Mouse (Mus musculus) stomach, embryonic 16.5 days (tissue): ENCODE measurements around the gene Bcat2. TPM values are rescaled to one million over a fixed set of nuclear protein-coding genes. Genes with fewer than 3 reads are reported as not detected.

Experiments used
- ATAC-seq: fragments of 200-750 bp; cut with Nextera tagmentation; 2 replicates; pipeline ENCODE4 v1.8.0; 2017; ENCODE audit warnings: moderate number of reproducible peaks, moderate TSS enrichment; ENCODE audit not compliant: insufficient read depth, low FRiP score
- H3K27ac ChIP-seq: fragments of 300-500 bp; sonication (generic); 2 replicates; pipeline ENCODE4 v1.5.1; 2014; ENCODE audit warnings: low read length
- H3K27me3 ChIP-seq: fragments of 300-500 bp; sonication (generic); 2 replicates; pipeline ENCODE4 v1.6.1; 2014; ENCODE audit warnings: low read length, control low read depth, mixed read lengths; ENCODE audit not compliant: control insufficient read depth, insufficient read depth
- H3K36me3 ChIP-seq: fragments of 300-500 bp; sonication (generic); 2 replicates; pipeline ENCODE4 v1.6.1; 2014; ENCODE audit warnings: low read length; ENCODE audit not compliant: control insufficient read depth, insufficient read depth
- H3K4me1 ChIP-seq: fragments of 300-500 bp; sonication (generic); 2 replicates; pipeline ENCODE4 v1.6.1; 2014; ENCODE audit warnings: low read length, control low read depth, mixed read lengths; ENCODE audit not compliant: control insufficient read depth, insufficient read depth
- H3K4me2 ChIP-seq: fragments of 300-500 bp; sonication (generic); 2 replicates; pipeline ENCODE4 v1.6.1; 2014; ENCODE audit warnings: low read depth, low read length, mixed read lengths
- H3K4me3 ChIP-seq: fragments of 300-500 bp; sonication (generic); replicated peaks from 2 replicates; pipeline ENCODE4 v1.5.1; 2014; ENCODE audit warnings: mild to moderate bottlenecking, low read length
- H3K9ac ChIP-seq: fragments of 300-500 bp; sonication (generic); 2 replicates; pipeline ENCODE4 v1.6.1; 2014; ENCODE audit warnings: low read length
- H3K9me3 ChIP-seq: fragments of 300-500 bp; sonication (generic); replicated peaks from 2 replicates; pipeline ENCODE4 v1.6.1; 2016; ENCODE audit warnings: low read length, control low read depth; ENCODE audit not compliant: control insufficient read depth
- WGBS: fragments of 180-500 bp; shearing (Covaris S2); extraction: QIAGEN DNeasy Blood & Tissue Kit; methylation state at CpG from one replicate; pipeline ENCODE4 v1.1.7; 2014; 5-methylcytosine and 5-hydroxymethylcytosine counted together
- polyA plus RNA-seq: library from polyadenylated mRNA; unstranded; fragments of >200 nt; fragmentation: Nextera tagmentation; extraction: Ambion mirVana; gene quantifications from 2 replicates; pipeline ENCODE4 v1.2.1, GENCODE M21; 2015

Bcat2 gene
- polyA plus RNA-seq, 1 experiment from 2014 or later, result 95.7 TPM

DNA sequence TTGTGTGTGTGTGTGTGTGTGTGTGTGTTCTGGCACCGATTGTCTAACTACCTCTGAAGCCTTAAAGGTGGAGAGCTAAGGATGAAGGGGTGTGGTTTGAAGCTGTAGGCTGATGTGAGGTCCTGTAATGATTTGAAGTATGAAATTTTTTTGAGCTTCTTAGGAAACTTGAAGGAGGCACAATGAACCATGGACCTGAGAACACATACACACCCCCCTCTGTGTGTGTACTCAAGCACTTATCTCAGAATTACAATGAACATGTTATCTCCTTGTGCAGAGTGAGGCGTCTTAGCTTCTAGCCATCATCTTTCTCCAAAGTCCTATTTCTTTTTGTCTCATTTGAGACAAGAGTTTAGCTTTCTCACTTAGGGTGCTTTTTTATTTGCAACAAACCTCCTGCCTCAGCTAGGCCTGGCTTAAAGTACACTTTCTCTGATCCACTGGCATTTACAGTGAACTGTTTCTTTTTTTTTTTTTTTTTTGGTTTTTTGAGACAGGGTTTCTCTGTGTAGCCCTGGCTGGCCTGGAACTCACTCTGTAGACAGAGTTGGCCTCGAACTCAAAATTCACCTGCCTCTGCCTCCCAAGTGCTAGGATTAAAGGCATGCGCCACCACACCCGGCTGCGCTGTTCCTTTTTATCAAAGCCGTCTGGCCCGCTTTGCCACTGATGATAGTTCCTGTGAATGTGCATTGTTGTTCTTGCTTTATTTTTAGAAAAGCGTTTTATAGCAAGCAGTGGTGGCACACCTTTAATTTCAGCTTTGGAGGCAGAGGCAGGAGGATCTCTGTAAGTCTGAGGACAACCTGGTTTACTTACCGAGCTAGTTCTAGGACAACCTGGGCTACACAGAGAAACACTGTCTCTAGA lies 1.1 kb upstream of the Bcat2 start:
- H3K9me3 ChIP-seq, result no peaks in the 10 kb centered on the region
- WGBS, result 67% methylated on average over 10 of the region's 10 CpGs
- peaks cover 29% of the 10 kb centered on the region for H3K4me1 ChIP-seq
- no peaks in the 10 kb centered on the region for H3K36me3 ChIP-seq
- peak overlapping the region; percentile 54; the same call in 1 of the 2 replicates for H3K9ac ChIP-seq
- H3K4me2 ChIP-seq, result peak overlapping the region; percentile 56
- peak overlapping the region; percentile 41 for H3K4me3 ChIP-seq
- ATAC-seq, result peak; percentile 16
- H3K27ac ChIP-seq, result peak overlapping the region; percentile 85
- no peaks in the 10 kb centered on the region for H3K27me3 ChIP-seq

DNA sequence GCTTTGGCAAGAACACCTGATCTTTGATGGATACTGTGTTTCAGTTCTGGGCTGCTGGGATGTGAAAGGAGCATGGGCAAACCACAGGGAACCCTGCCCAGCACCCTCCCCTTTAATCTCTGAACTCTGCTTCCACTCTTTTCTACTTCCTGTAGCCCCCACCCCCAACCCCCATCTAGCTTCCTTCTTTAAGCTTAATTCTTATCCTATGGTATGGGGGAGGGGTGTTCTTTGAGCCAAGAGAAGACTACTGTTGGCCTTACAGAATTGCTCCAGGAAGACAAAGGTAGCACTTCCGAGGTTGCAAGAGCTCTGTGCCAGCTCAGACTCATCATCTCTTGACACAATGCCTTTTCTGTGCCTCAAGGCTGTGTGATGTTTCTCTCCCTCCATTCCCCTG lies 2.0 kb downstream of the Bcat2 start:
- no peaks in the 10 kb centered on the region for H3K9me3 ChIP-seq
- no peak overlapping the region for H3K4me3 ChIP-seq
- H3K27me3 ChIP-seq, result no peaks in the 10 kb centered on the region
- ATAC-seq, result no peak
- 34% methylated on average over 1 of the region's 1 CpGs for whole genome bisulfite sequencing
- H3K4me1 ChIP-seq, result peaks cover 29% of the 10 kb centered on the region
- no peak overlapping the region for H3K9ac ChIP-seq
- 0 out of 2 replicates have a peak, but pooled peaks cover 3% of the 10 kb centered on the region for H3K36me3 ChIP-seq
- H3K27ac ChIP-seq, result no peak overlapping the region
- H3K4me2 ChIP-seq, result peak overlapping the region; percentile 74

DNA sequence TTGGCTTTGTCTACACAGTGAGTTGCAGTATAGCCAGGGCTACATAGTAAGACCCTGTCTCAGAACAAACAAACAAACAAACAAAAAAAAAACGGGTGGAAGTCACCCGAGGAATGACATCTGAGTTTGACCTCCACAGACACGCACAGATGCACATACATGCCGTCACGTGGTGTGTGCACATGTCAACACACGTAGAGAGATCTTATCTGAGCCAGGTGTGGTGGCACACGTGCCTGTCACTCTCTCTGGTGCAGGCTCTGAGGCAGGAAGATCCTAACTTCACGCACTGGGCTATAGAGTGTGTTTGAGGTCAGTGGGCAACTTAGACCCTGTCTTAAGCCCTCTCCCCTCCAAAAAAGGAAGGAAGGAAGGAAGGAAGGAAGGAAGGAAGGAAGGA lies 4.0 kb downstream of the Bcat2 start:
- Histone ChIP-seq H3K4me2 (no peak overlapping the region), H3K36me3 (0 out of 2 replicates have a peak, but pooled peaks cover 3% of the 10 kb centered on the region), H3K9me3 (no peaks in the 10 kb centered on the region), H3K4me3 (no peak overlapping the region), H3K27ac (no peak overlapping the region), H3K27me3 (no peaks in the 10 kb centered on the region), H3K9ac (no peak overlapping the region), H3K4me1 (peaks cover 14% of the 10 kb centered on the region)
- no peak for ATAC-seq
- WGBS, result 64% methylated on average over 8 of the region's 8 CpGs

DNA sequence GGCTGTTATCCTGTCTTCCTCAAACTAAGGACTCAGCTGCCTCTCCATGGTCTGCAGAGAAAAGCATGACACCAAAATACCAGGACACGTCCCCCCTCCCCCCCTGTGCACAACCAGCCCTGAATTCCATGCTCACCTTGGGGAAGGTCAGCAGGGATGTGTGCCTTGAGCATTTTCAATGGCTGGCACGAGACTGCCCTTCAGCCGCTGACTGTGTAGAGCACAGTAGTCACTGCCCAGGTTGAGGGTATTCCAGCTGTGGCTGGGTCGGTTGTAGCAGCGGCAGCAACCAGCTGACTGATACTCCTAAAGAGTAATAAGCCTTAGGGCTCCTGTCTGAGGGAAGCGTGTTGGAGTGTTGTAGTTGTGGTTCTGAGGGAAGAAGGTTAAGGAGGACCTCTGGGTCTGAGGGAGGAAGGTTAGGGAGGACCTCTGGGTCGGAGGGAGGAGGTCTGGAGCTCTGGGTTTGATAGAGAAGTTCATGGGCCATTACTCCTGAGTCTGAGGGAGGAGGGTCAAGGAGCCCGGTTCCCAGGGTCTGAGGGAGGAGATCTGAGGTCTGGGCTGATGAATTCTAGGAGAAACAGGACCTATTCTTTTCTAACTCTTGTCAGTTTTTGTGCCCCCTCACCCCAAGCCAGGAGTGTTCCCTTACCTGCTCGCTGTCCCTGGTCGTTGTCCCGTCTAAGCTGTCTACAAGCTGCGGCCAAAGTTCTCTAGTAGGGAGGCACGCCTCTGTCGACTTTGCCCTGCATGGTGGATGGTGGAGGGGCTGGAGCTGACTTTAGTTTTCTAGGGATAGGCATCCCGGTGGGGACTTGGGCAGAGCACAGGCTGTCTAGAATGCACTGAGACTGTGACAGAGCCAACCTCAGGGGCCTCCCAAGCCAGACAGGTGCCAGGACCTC lies 4.8 kb downstream of the Bcat2 start:
- no peaks in the 10 kb centered on the region for H3K9me3 ChIP-seq
- no peaks in the 10 kb centered on the region for H3K27me3 ChIP-seq
- H3K36me3 ChIP-seq, result 0 out of 2 replicates have a peak, but pooled peaks cover 3% of the 10 kb centered on the region
- ATAC-seq, result no peak; the same call in 1 of the 2 replicates
- H3K4me1 ChIP-seq, result peaks cover 14% of the 10 kb centered on the region
- 0 out of 2 replicates have a peak overlapping the region, but pooled peaks have one; percentile 8 for H3K27ac ChIP-seq
- H3K4me3 ChIP-seq, result no peak overlapping the region
- peak overlapping the region; percentile 34 for H3K9ac ChIP-seq
- no peak overlapping the region for H3K4me2 ChIP-seq
- WGBS, result 74% methylated on average over 15 of the region's 15 CpGs

DNA sequence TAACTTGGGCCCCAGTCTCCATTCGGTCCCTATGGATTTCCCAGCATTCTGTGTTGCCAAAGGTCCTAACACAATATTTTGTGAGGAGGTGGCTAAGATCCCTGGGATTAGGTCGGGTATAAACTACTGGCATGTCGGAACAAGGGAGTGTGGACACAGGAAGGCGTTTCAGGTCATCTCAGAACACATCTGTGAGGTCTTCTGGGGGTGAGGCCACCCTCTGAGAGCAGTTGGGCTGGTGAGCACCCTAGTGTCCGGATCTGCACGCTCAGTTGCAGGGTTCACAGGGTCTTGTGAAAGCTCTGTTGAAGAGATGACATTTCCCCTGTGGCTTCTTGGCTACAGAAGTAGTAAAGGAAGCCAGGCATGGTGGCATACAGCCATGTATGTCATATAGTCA lies 16.0 kb downstream of the Bcat2 start:
- Histone ChIP-seq H3K4me3 (no peak overlapping the region), H3K9ac (no peak overlapping the region), H3K36me3 (peaks cover 9% of the 10 kb centered on the region), H3K9me3 (no peaks in the 10 kb centered on the region), H3K4me2 (no peak overlapping the region), H3K27ac (no peak overlapping the region), H3K4me1 (peaks cover 4% of the 10 kb centered on the region; the same call in 1 of the 2 replicates), H3K27me3 (no peaks in the 10 kb centered on the region)
- no peak for ATAC-seq
- whole genome bisulfite sequencing, result 89% methylated on average over 6 of the region's 6 CpGs

DNA sequence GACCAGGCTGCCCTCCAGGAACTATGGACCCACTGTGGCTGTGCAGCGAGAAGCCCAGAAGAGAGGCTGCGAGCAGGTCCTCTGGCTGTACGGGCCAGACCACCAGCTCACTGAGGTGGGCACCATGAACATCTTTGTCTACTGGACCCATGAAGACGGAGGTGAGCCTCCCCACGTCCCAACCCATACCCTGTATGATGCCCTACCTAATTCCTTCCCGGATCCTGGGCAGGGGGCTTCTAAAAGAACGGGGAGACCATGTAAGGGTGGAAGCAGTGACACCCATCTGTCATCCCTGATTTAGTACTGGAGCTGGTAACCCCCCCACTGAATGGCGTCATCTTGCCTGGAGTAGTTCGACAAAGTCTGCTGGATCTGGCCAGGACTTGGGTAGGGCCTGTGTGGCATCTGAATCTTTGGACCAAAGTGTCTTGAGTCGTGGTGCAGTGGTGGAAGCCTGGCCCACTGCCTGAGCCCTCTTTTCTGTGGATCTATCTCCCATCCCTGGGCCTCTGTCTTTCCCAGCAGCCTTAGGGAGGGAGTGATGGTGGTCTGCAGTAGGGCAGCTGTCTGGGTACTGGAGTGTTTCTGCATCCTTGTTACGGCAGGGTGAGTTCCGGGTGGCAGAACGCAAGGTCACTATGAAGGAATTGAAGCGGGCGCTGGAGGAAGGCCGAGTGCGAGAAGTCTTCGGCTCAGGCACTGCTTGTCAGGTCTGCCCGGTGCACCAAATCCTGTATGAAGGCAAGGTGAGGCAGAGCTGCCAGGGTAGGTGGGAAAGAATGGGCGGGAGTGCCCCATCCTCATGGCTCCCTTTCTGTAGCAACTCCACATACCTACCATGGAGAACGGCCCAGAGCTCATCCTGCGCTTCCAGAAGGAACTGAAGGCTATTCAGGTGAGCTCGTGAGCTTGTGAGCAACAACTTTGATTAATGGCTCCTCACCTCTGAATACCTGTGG lies 18.0 kb downstream of the Bcat2 start:
- Histone ChIP-seq H3K36me3 (peaks cover 9% of the 10 kb centered on the region), H3K27me3 (no peaks in the 10 kb centered on the region), H3K27ac (no peak overlapping the region), H3K4me1 (peaks cover 4% of the 10 kb centered on the region; the same call in 1 of the 2 replicates), H3K9ac (no peak overlapping the region), H3K4me3 (no peak overlapping the region), H3K9me3 (no peaks in the 10 kb centered on the region), H3K4me2 (no peak overlapping the region)
- no peak for ATAC-seq
- 93% methylated on average over 23 of the region's 23 CpGs for WGBS

DNA sequence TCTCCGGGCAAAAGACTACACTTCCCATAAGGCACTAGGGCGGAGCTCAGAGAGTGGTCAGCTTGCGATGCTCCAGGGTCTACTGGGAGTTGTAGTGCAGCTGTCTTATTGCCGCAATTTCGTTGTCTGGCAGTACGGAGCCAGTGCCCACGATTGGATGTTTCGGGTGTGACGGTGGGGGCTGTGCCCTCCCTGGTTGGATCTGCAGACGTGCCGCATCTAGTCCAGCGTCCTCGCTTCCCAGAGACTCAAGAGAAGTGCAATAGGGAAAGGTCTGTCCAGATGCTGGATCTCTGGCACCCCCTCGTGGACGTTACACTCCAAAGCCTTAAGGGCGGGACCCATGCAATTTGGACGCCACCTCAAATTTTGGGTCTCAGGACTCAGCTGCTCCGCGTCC lies 19.2 kb downstream of the Bcat2 start:
- Histone ChIP-seq H3K27ac (no peak overlapping the region), H3K4me1 (peaks cover 4% of the 10 kb centered on the region; the same call in 1 of the 2 replicates), H3K27me3 (no peaks in the 10 kb centered on the region), H3K36me3 (peaks cover 7% of the 10 kb centered on the region), H3K9me3 (no peaks in the 10 kb centered on the region), H3K9ac (peak overlapping the region; percentile 56), H3K4me3 (peak overlapping the region; percentile 38), H3K4me2 (peak overlapping the region; percentile 50)
- ATAC-seq, result peak; percentile 96
- 2% methylated on average over 19 of the region's 19 CpGs for WGBS

DNA sequence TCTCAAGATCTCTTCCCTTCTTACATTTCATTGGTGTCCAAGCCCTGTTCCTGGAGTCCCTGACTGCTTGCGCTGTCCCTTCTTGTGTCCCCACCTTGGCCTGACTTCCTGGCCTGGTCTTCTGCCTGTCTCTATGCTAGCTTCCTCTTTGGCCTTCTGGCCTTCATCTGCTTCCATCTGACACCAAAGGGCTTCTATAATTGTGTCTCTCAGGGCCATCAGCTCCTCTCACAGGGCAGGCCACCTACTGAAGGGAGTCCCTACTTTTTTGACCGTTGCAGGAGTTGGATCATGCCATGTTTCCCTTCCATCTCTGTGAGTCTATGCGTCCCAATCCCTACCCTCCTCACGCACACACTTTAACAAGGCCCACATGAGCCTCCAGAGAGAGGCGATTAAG lies 19.9 kb downstream of the Bcat2 start:
- Histone ChIP-seq H3K9me3 (no peaks in the 10 kb centered on the region), H3K4me2 (no peak overlapping the region), H3K27ac (no peak overlapping the region), H3K27me3 (no peaks in the 10 kb centered on the region), H3K36me3 (peaks cover 7% of the 10 kb centered on the region), H3K4me3 (no peak overlapping the region), H3K4me1 (peaks cover 4% of the 10 kb centered on the region; the same call in 1 of the 2 replicates), H3K9ac (peak overlapping the region; percentile 56; the same call in 1 of the 2 replicates)
- no peak for ATAC-seq
- 90% methylated on average over 5 of the region's 5 CpGs for WGBS
